Mouse (Mus musculus): Measurements from ENCODE around the gene Serpina3j. TPM values are rescaled to one million over a fixed set of nuclear protein-coding genes. Genes with fewer than 3 reads are reported as not detected.
A peak's percentile ranks its signal among the peaks of the same experiment; 100 is the strongest.
"Not testable (repeated sequence)": the region's sequence is repeated elsewhere in the genome, so short reads cannot be mapped to it uniquely, and the experiment has no call there.

Gene Serpina3j
- polyA plus RNA-seq, 1 experiment: not detected

DNA sequence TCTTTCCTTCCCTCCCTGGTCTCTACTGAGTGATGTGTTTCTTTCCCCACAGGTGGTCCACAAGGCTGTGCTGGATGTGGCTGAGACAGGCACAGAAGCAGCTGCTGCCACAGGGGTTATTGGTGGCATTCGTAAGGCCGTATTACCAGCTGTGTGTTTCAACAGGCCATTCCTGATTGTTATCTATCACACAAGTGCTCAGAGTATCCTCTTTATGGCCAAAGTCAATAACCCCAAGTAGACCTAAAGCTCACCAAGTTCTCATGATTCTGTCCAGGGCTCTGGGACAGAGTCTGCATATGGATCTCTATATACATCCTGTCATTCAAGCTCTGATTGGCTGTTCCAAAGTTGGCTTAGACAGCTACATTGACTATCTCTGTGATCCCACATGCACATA, 30.8 kb downstream of the Serpina3j start:
- TF ChIP-seq CTCF (conservative IDR thresholded peaks at IDR 0.05; ENCODE audit: insufficient read depth, insufficient read length, low read depth, low read length): no peak
- TF ChIP-seq POLR2A (IDR thresholded peaks at IDR 0.05; ENCODE audit: low read depth, low read length): no peak
- Histone ChIP-seq H3K4me1 (ENCODE audit: control insufficient read depth, insufficient read depth, low read length) (no peaks in the 10 kb centered on the region), H3K36me3 (ENCODE audit: control insufficient read depth, insufficient read depth, low read length) (no peaks in the 10 kb centered on the region), H3K27me3 (replicated peaks; ENCODE audit: control insufficient read depth, insufficient read depth, low read length) (no peaks in the 10 kb centered on the region; the same call in 1 of the 2 replicates), H3K4me3 (ENCODE audit: insufficient read depth, low read depth, low read length) (no peak overlapping the region), H3K27ac (ENCODE audit: insufficient read depth, low read depth, low read length) (no peak overlapping the region)
- WGBS: 90% methylated on average over 2 of the region's 2 CpGs
- no peak for DNase-seq

DNA sequence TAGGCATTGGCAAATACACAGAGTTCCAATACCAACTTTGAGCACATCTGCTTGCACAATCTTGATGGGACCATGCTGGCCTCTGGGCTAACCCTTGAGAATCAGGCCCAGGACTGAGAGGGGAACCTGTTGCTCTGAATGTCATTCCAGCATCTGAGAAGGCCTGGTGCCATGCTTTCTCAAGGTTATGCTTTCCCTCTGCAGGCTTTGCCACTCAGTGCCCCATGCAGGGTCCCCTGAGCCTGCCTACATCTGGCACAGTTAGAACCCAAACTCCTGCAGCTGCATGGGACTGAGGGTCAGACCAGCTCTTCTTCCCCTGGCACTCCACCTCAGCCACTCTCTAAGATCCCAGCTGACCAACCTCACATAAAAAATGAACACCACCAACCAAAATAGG, 31.4 kb downstream of the Serpina3j start:
- no peaks in the 10 kb centered on the region for H3K4me1 ChIP-seq (ENCODE audit: control insufficient read depth, insufficient read depth, low read length)
- no peaks in the 10 kb centered on the region for H3K36me3 ChIP-seq (ENCODE audit: control insufficient read depth, insufficient read depth, low read length)
- DNase-seq: no peak
- H3K27me3 ChIP-seq (replicated peaks; ENCODE audit: control insufficient read depth, insufficient read depth, low read length): no peaks in the 10 kb centered on the region; the same call in 1 of the 2 replicates
- TF ChIP-seq CTCF (conservative IDR thresholded peaks at IDR 0.05; ENCODE audit: insufficient read depth, insufficient read length, low read depth, low read length): no peak
- TF ChIP-seq POLR2A (IDR thresholded peaks at IDR 0.05; ENCODE audit: low read depth, low read length): no peak
- H3K4me3 ChIP-seq (ENCODE audit: insufficient read depth, low read depth, low read length): no peak overlapping the region
- no peak overlapping the region for H3K27ac ChIP-seq (ENCODE audit: insufficient read depth, low read depth, low read length)

DNA sequence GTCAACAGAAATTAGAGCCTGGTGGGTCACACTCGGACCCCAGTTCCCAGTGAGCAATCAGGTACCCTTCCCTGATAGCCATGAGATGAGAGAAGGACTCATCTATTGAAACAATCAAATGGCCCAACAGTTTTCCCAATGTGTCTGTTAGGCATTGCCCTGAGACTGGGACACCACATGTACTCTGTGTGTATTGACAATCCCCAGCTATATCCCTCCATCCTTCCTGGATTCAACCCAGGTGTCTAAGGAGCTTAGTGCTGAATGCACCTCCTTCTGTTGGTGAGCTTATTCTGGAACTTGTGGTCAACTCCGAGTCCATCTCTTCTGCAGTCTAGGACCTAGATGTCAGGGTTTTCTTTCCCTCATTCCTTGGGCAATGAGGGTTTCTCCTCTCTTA, 32.7 kb downstream of the Serpina3j start:
- no peaks in the 10 kb centered on the region; the same call in 1 of the 2 replicates for H3K27me3 ChIP-seq (replicated peaks; ENCODE audit: control insufficient read depth, insufficient read depth, low read length)
- H3K4me3 ChIP-seq (ENCODE audit: insufficient read depth, low read depth, low read length): no peak overlapping the region
- no peak for TF ChIP-seq CTCF (conservative IDR thresholded peaks at IDR 0.05; ENCODE audit: insufficient read depth, insufficient read length, low read depth, low read length)
- no peak for TF ChIP-seq POLR2A (IDR thresholded peaks at IDR 0.05; ENCODE audit: low read depth, low read length)
- DNase-seq: no peak
- H3K36me3 ChIP-seq (ENCODE audit: control insufficient read depth, insufficient read depth, low read length): no peaks in the 10 kb centered on the region
- H3K27ac ChIP-seq (ENCODE audit: insufficient read depth, low read depth, low read length): no peak overlapping the region
- H3K4me1 ChIP-seq (ENCODE audit: control insufficient read depth, insufficient read depth, low read length): no peaks in the 10 kb centered on the region
- WGBS: 87% methylated on average over 2 of the region's 2 CpGs

DNA sequence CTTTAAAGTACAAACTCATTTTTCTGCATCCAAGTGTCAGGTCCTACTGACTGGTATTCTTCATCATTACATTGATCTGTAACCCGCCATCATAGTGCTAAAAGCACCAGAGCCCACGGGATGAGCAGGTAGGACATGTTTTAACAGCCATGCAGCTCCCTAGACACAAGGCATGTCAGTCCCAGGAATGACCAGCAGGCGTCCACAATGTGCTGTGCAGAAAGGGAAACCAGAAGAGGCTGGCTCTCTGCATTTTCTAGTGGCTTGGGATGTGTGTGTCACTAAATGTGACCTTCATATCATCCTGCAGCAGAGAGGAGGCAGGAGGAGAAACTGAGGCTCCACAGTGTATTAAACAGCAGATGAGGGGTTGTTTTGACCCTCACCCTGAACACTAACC, 37.5 kb downstream of the Serpina3j start:
- 30% methylated on average over 3 of the region's 3 CpGs for WGBS
- not testable (repeated sequence) for H3K36me3 ChIP-seq (ENCODE audit: control insufficient read depth, insufficient read depth, low read length); H3K4me1 ChIP-seq (ENCODE audit: control insufficient read depth, insufficient read depth, low read length); H3K27ac ChIP-seq (ENCODE audit: insufficient read depth, low read depth, low read length); H3K27me3 ChIP-seq (replicated peaks; ENCODE audit: control insufficient read depth, insufficient read depth, low read length); H3K4me3 ChIP-seq (ENCODE audit: insufficient read depth, low read depth, low read length)
- peak; percentile 63 for DNase-seq
- peak; percentile 61 for TF ChIP-seq CTCF (conservative IDR thresholded peaks at IDR 0.05; ENCODE audit: insufficient read depth, insufficient read length, low read depth, low read length)

DNA sequence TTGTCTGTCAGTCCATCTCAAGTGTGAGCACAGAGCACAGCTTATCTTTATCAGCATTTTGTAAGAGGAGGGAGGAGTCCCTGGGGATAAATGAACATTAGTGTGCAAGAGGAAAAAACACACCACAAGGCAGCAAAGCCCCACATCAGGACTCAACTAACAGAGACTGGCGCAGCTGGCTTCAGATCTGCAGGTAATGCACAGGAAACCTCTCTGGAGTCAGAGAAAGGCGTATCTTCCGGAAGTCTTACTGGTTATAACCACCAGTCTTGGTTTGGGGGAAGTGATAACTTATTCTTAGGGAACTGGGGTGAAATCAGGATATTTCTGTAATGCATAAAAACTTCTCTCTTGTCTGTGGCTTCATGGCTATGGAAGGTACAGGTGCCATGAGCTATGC, 41.7 kb downstream of the Serpina3j start:
- no peak for DNase-seq
- Histone ChIP-seq H3K27me3 (replicated peaks; ENCODE audit: control insufficient read depth, insufficient read depth, low read length) (no peaks in the 10 kb centered on the region), H3K4me1 (ENCODE audit: control insufficient read depth, insufficient read depth, low read length) (no peaks in the 10 kb centered on the region), H3K4me3 (ENCODE audit: insufficient read depth, low read depth, low read length) (no peak overlapping the region), H3K27ac (ENCODE audit: insufficient read depth, low read depth, low read length) (no peak overlapping the region), H3K36me3 (ENCODE audit: control insufficient read depth, insufficient read depth, low read length) (no peaks in the 10 kb centered on the region)
- 75% methylated on average over 3 of the region's 3 CpGs for WGBS
- TF ChIP-seq CTCF (conservative IDR thresholded peaks at IDR 0.05; ENCODE audit: insufficient read depth, insufficient read length, low read depth, low read length): no peak
- no peak for TF ChIP-seq POLR2A (IDR thresholded peaks at IDR 0.05; ENCODE audit: low read depth, low read length)

DNA sequence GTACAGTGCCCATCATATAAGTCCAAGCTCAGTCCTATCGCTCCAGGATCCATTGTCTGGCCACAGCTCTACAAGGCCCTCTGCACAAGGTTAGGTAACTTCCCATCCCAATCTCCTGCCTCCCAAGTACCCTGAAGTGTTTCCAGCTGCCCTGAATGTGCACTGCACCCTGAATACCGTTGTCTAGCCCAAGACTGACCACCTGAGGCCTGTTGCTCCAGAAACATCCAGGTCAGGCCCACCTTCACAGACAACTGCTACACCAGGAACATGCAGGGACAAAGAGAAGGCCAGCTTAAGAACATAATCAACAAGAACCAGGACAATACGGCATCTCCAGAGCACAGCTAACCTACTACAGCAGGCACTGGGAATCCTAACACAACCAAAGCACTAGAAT, 55.6 kb downstream of the Serpina3j start:
- WGBS: 87% methylated on average over 3 of the region's 3 CpGs

More for the DNA sequence above, 55.6 kb downstream of the Serpina3j start:
- H3K36me3 ChIP-seq (ENCODE audit: control insufficient read depth, insufficient read depth, low read length): no peaks in the 10 kb centered on the region
- no peaks in the 10 kb centered on the region for H3K4me1 ChIP-seq (ENCODE audit: control insufficient read depth, insufficient read depth, low read length)
- DNase-seq: no peak
- TF ChIP-seq CTCF (conservative IDR thresholded peaks at IDR 0.05; ENCODE audit: insufficient read depth, insufficient read length, low read depth, low read length): no peak
- no peak for TF ChIP-seq POLR2A (IDR thresholded peaks at IDR 0.05; ENCODE audit: low read depth, low read length)
- H3K27me3 ChIP-seq (replicated peaks; ENCODE audit: control insufficient read depth, insufficient read depth, low read length): no peaks in the 10 kb centered on the region
- H3K4me3 ChIP-seq (ENCODE audit: insufficient read depth, low read depth, low read length): no peak overlapping the region
- no peak overlapping the region for H3K27ac ChIP-seq (ENCODE audit: insufficient read depth, low read depth, low read length)

Other genes with a start within 250 kb of the Serpina3j start
- gene Serpina5, start 213.4 kb upstream of the Serpina3j start, polyA plus RNA-seq (2012; rRNA removed): not detected in 2 replicates
- gene Serpina3a, start 201.8 kb upstream of the Serpina3j start, polyA plus RNA-seq (2012; rRNA removed): not detected in 2 replicates
- gene Serpina3b, start 186.6 kb upstream of the Serpina3j start, polyA plus RNA-seq (2012; rRNA removed): not detected in 2 replicates
- 1.0 and 2.2 TPM in 2 replicates for gene Serpina3c, start 160.7 kb upstream of the Serpina3j start, polyA plus RNA-seq (2012; rRNA removed)
- gene Serpina3f, start 100.0 kb upstream of the Serpina3j start, polyA plus RNA-seq (2012; rRNA removed): 0.12 and 0.70 TPM in 2 replicates
- 3.7 and 8.2 TPM in 2 replicates for gene Serpina3g, start 78.3 kb upstream of the Serpina3j start, polyA plus RNA-seq (2012; rRNA removed)
- 0.07 and 0.08 TPM in 2 replicates for gene Serpina3i, start 51.4 kb upstream of the Serpina3j start, polyA plus RNA-seq (2012; rRNA removed)
- gene Serpina3k, start 23.9 kb downstream of the Serpina3j start, polyA plus RNA-seq (2012; rRNA removed): 0.26 TPM in 1 of 2 replicates, not detected in the other
- 0.07 TPM in 1 of 2 replicates, not detected in the other for gene Serpina3m, start 23.9 kb downstream of the Serpina3j start, polyA plus RNA-seq (2012; rRNA removed)
- 3.4 and 3.8 TPM in 2 replicates for gene Serpina3n, start 92.2 kb downstream of the Serpina3j start, polyA plus RNA-seq (2012; rRNA removed)
- 0.10 TPM in 1 of 2 replicates, not detected in the other for gene Gsc, start 158.8 kb downstream of the Serpina3j start, polyA plus RNA-seq (2012; rRNA removed)